Mouse (Mus musculus) bone marrow, adult 2 months (tissue): Measurements from ENCODE around the gene Car2. TPM values are rescaled to one million over a fixed set of nuclear protein-coding genes. Genes with fewer than 3 reads are reported as not detected.

ENCODE experiments used
- H3K27ac ChIP-seq: fragments of 200-500 bp; 2 replicates; pipeline ENCODE4 v1.5.1; 2012; ENCODE audit warnings: low read depth, mild to moderate bottlenecking, control low read depth, inconsistent platforms, low read length; ENCODE audit not compliant: control insufficient read depth, poor library complexity, insufficient read depth
- H3K4me1 ChIP-seq: fragments of 200-500 bp; 2 replicates; pipeline ENCODE4 v1.6.1; 2011; ENCODE audit warnings: low read length; ENCODE audit not compliant: control insufficient read depth, insufficient read depth
- H3K4me3 ChIP-seq: fragments of 200-500 bp; replicated peaks from 2 replicates; pipeline ENCODE3; 2011; ENCODE audit warnings: mild to moderate bottlenecking, low read depth, low read length, control low read depth; ENCODE audit not compliant: control insufficient read depth
- CTCF ChIP-seq: fragments of 200-500 bp; IDR thresholded peaks from 2 replicates; pipeline ENCODE4 v1.5.1; 2011; ENCODE audit warnings: low read length, control low read depth; ENCODE audit not compliant: control insufficient read depth, insufficient read depth
- POLR2A ChIP-seq: fragments of 200-500 bp; IDR thresholded peaks from 2 replicates; pipeline ENCODE4 v1.6.1; 2011; ENCODE audit warnings: low read depth, mild to moderate bottlenecking, control low read depth, low read length, borderline replicate concordance; ENCODE audit not compliant: control insufficient read depth
- WGBS: fragments of 180-500 bp; shearing (Covaris S2); methylation state at CpG from one replicate; pipeline ENCODE4 v1.1.7; 2018; 5-methylcytosine and 5-hydroxymethylcytosine counted together
- polyA plus RNA-seq: library from polyadenylated mRNA; stranded (reverse); fragments of >200 nt; gene quantifications from 2 replicates; pipeline ENCODE4 v1.2.4, GENCODE M21; 2011; ENCODE audit warnings: low replicate concordance; ENCODE audit not compliant: missing spikeins, insufficient read depth, insufficient read length

Car2 gene
- 455 and 1,276 TPM in 2 replicates for polyA plus RNA-seq

GRCm38 (mm10) chr3:14886102-14887098 lies at the start of gene Car2:
Gene Car2 (plus strand): TSS chr3:14886273.
- Histone ChIP-seq H3K4me3 (peak within 1 kb of the TSS; percentile 69), H3K4me1 (peaks cover 2% of the 10 kb centered on the region; the same call in 1 of the 2 replicates), H3K27ac (peak within 1 kb of the TSS; percentile 95)
- WGBS: 1% methylated on average over 92 of the region's 95 CpGs
- peak; percentile 99 for TF ChIP-seq POLR2A
- TF ChIP-seq CTCF: no peak

DNA sequence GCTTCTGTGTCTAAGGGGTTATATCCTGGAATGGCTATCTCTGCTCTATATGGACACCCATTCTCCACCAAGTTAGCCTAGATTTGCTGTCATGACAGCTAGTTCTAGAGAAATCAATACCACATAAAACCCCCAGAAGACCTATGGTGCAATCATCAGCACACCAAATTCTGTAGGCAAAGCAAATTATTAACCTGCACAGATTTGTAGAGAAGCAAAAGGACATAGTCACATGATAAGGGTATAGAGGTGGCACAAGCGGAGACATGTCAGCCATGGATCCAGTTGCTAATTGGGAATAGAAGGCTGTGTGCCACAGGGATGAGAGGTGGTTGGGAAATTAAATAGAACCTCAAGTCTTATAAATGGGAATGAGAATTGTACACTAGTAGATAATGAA lies 47.1 kb upstream of the Car2 start:
- WGBS: 86% methylated on average over 1 of the region's 1 CpGs
- TF ChIP-seq POLR2A (no peak), CTCF (no peak)
- H3K27ac ChIP-seq: no peak overlapping the region
- H3K4me3 ChIP-seq: no peak overlapping the region
- H3K4me1 ChIP-seq: no peaks in the 10 kb centered on the region

- H3K4me1 ChIP-seq: no peaks in the 10 kb centered on the region
- TF ChIP-seq POLR2A (no peak), CTCF (no peak)
- H3K4me3 ChIP-seq: no peak overlapping the region
- no peak overlapping the region for H3K27ac ChIP-seq
- WGBS: 75% methylated on average over 3 of the region's 3 CpGs
Measured at GRCm38 (mm10) chr3:14839466-14840118, 46.5 kb upstream of the Car2 start.

DNA sequence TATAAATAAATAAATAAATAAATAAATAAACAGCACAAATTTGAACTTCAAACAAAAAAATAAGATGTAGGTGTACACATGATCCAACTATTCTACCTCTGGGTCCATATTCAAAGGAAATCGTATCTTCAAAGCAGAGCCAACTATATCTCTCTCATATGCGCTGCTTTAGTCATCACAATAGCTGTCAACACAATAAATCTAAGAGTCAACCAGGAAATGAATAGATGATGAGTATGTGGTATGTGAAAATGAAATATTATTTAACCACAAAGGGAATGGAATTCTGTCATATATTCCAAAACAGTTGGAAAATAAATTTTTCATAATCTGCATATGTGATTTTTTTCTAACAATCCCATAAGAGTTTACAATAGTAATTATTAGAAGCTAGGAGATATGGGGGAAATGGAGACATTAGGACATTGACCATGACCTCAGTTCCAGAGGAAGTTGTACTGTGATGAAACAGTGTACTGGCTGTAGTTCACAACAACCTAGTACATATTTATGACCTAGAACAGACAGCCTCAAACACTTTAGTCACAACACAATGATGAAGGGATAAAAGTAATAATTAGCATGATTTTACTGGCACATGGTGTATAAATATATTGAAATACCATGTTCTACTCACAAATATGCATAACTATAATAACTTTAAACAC lies 37.4 kb upstream of the Car2 start:
- 89% methylated on average over 2 of the region's 2 CpGs for WGBS
- Histone ChIP-seq H3K4me3 (no peak overlapping the region), H3K4me1 (no peaks in the 10 kb centered on the region), H3K27ac (no peak overlapping the region)
- TF ChIP-seq CTCF (no peak), POLR2A (no peak)

DNA sequence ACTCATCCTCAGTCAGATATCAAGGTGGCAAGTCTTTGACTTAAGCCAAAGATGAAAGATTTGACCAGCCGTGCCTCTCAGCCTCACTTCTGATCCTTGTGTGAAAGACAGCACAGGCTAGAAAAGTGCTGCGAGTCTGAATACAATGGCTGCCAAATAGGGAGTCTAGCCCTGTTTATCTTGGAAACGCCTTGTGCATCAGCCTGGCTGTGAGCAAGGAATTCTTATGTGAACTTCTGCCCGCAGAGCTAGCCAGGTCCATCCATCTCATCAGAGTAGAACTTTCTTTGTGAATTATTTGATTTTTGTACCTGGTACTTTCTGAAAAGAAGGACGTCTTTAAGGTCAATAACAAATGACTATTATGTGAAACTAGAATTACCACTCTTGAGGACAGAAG lies 32.1 kb upstream of the Car2 start:
- no peak overlapping the region for H3K4me3 ChIP-seq
- TF ChIP-seq CTCF (no peak), POLR2A (no peak)
- H3K27ac ChIP-seq: no peak overlapping the region
- H3K4me1 ChIP-seq: no peaks in the 10 kb centered on the region
- WGBS: 84% methylated on average over 5 of the region's 5 CpGs

GRCm38 (mm10) chr3:14854446-14854845 lies 31.6 kb upstream of the Car2 start:
- no peak overlapping the region for H3K27ac ChIP-seq
- 63% methylated on average over 1 of the region's 1 CpGs for WGBS
- TF ChIP-seq POLR2A (no peak), CTCF (no peak)
- no peak overlapping the region for H3K4me3 ChIP-seq
- no peaks in the 10 kb centered on the region for H3K4me1 ChIP-seq

- Histone ChIP-seq H3K4me1 (no peaks in the 10 kb centered on the region), H3K27ac (no peak overlapping the region), H3K4me3 (no peak overlapping the region)
- TF ChIP-seq CTCF (no peak), POLR2A (no peak)
- 78% methylated on average over 3 of the region's 3 CpGs for WGBS
Measured at GRCm38 (mm10) chr3:14857874-14858273, 28.2 kb upstream of the Car2 start.

GRCm38 (mm10) chr3:14860291-14860690 lies 25.8 kb upstream of the Car2 start:
- H3K4me1 ChIP-seq: no peaks in the 10 kb centered on the region
- H3K27ac ChIP-seq: no peak overlapping the region
- TF ChIP-seq POLR2A (no peak), CTCF (no peak)
- no peak overlapping the region for H3K4me3 ChIP-seq
- WGBS: 72% methylated on average over 3 of the region's 3 CpGs
